Mouse (Mus musculus) stomach, postnatal 0 days (tissue): ENCODE data around the gene Oscar. TPM values are rescaled to one million over a fixed set of nuclear protein-coding genes. Genes with fewer than 3 reads are reported as not detected.
A peak's percentile ranks its signal among the peaks of the same experiment; 100 is the strongest.
"Not testable (repeated sequence)": the region's sequence is repeated elsewhere in the genome, so short reads cannot be mapped to it uniquely, and the experiment has no call there.

Experiments used
- ATAC-seq: fragments of 200-750 bp; cut with Nextera tagmentation; 2 replicates; pipeline ENCODE4 v1.8.0; 2017; ENCODE audit not compliant: low FRiP score, low TSS enrichment
- DNase-seq: peaks from one replicate; pipeline ENCODE4 v3.0.0-alpha.2; 2016; ENCODE audit warnings: low spot score
- H3K27ac ChIP-seq: fragments of 300-500 bp; sonication (generic); replicated peaks from 2 replicates; pipeline ENCODE4 v1.5.1; 2014; ENCODE audit warnings: mild to moderate bottlenecking, control low read depth
- H3K27me3 ChIP-seq: fragments of 300-500 bp; sonication (generic); 2 replicates; pipeline ENCODE4 v1.6.1; 2014; ENCODE audit warnings: low read length; ENCODE audit not compliant: control insufficient read depth, insufficient read depth
- H3K36me3 ChIP-seq: fragments of 300-500 bp; sonication (generic); 2 replicates; pipeline ENCODE4 v1.6.1; 2014; ENCODE audit warnings: low read length, mixed read lengths; ENCODE audit not compliant: control insufficient read depth, insufficient read depth
- H3K4me1 ChIP-seq: fragments of 300-500 bp; sonication (generic); replicated peaks from 2 replicates; pipeline ENCODE4 v1.6.1; 2014; ENCODE audit warnings: antibody characterized with exemption; ENCODE audit not compliant: control insufficient read depth, insufficient read depth
- H3K4me2 ChIP-seq: fragments of 300-500 bp; sonication (generic); replicated peaks from 2 replicates; pipeline ENCODE4 v1.6.1; 2014; ENCODE audit warnings: low read depth, mild to moderate bottlenecking, control low read depth, moderate library complexity
- H3K4me3 ChIP-seq: fragments of 300-500 bp; sonication (generic); 2 replicates; pipeline ENCODE4 v1.5.1; 2014; ENCODE audit warnings: low read depth, low read length, control low read depth
- H3K9ac ChIP-seq: fragments of 300-500 bp; sonication (generic); 2 replicates; pipeline ENCODE4 v1.6.1; 2014; ENCODE audit warnings: mild to moderate bottlenecking, low read length, control low read depth, mixed read lengths
- H3K9me3 ChIP-seq: fragments of 300-500 bp; sonication (generic); 2 replicates; pipeline ENCODE4 v1.6.1; 2016; ENCODE audit warnings: low read length; ENCODE audit not compliant: control insufficient read depth
- CTCF ChIP-seq: IDR thresholded peaks from 2 replicates; pipeline ENCODE4 v1.5.1; 2016; ENCODE audit warnings: antibody characterized with exemption, low read depth, mild to moderate bottlenecking, moderate library complexity
- EP300 ChIP-seq: optimal IDR thresholded peaks from 2 replicates; pipeline ENCODE3; 2016; ENCODE audit warnings: antibody characterized with exemption
- WGBS: fragments of 180-500 bp; shearing (Covaris S2); extraction: QIAGEN DNeasy Blood & Tissue Kit; methylation state at CpG from one replicate; pipeline ENCODE4 v1.1.7; 2014; 5-methylcytosine and 5-hydroxymethylcytosine counted together
- polyA plus RNA-seq: library from polyadenylated mRNA; unstranded; fragments of >200 nt; fragmentation: Nextera tagmentation; extraction: Ambion mirVana; gene quantifications from 2 replicates; pipeline ENCODE4 v1.2.1, GENCODE M21; 2015

Gene Oscar
- polyA plus RNA-seq, 1 experiment from 2014 or later = 0.06 TPM

DNA sequence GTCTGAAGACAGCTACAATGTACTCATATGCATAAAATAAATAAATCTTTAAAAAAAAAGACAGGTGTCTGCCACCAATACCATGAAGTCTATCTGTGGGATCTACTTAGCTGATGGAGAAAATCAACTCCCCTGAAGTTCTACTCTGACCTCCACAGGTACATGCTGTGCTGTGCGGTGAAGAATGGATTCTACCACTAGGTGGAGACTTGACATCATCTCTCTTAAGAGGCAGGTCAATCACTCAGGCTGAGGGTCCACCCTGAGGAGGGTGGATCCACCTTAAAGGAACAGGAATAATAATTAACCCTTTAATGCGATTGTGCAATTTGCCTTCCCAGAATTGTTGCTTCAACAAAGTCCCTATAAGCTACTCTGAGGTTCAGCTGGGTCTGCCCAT, 9.2 kb downstream of the Oscar start:
- H3K9me3 ChIP-seq = no peaks in the 10 kb centered on the region
- no peak overlapping the region for H3K27ac ChIP-seq
- no peaks in the 10 kb centered on the region for H3K4me1 ChIP-seq
- DNase-seq (no peak), ATAC-seq (peak; percentile 76)
- 12% methylated on average over 2 of the region's 2 CpGs for WGBS
- H3K27me3 ChIP-seq = no peaks in the 10 kb centered on the region
- no peaks in the 10 kb centered on the region for H3K36me3 ChIP-seq
- no peak overlapping the region for H3K4me2 ChIP-seq
- TF ChIP-seq CTCF = peak; percentile 68
- TF ChIP-seq EP300 = no peak
- H3K9ac ChIP-seq = no peak overlapping the region
- H3K4me3 ChIP-seq = no peak overlapping the region

DNA sequence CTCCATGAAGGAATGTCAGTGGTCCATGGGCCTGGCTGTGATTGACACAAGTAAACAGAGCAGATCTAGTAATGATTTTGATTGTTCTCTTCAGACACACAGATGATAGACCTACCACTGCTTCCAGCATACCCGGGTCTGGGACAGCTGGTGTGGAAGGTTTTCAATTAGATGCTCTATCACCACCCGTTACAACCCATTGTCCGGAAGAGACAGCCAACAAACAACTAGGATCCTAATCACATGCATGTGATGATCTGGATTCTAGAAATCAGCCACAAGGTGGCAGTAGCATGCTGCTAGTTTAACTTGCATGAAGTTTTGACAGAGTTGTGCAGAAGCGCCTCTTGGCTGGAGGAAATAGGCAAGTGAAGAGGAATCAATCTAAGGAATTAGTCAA, 14.8 kb downstream of the Oscar start:
- peak; percentile 58 for DNase-seq
- TF ChIP-seq EP300 (no peak), CTCF (peak; percentile 92)
- Histone ChIP-seq H3K27ac (no peak overlapping the region), H3K9me3 (no peaks in the 10 kb centered on the region), H3K36me3 (no peaks in the 10 kb centered on the region), H3K4me1 (no peaks in the 10 kb centered on the region), H3K4me2 (no peak overlapping the region), H3K9ac (no peak overlapping the region), H3K27me3 (no peaks in the 10 kb centered on the region), H3K4me3 (no peak overlapping the region)
- ATAC-seq = peak; percentile 42; the same call in 1 of the 2 replicates
- WGBS = 9% methylated on average over 4 of the region's 4 CpGs

DNA sequence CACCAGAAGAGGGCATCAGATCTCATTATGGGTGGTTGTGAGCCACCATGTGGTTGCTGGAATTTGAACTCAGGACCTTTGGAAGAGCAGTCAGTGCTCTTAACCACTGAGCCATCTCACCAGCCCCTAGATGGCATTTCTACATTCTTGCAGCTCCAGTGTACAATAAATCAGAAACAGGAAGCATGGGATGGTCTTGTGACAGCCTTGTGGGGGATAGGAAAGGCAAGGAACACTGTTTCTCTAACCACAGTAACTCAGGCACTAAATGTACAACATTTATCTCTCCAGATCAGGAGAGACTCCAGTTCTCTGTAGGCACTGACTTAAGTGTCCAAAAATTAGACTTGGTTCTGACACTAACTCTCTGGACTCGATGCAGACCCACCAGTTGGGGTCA, 18.2 kb downstream of the Oscar start:
- not testable (repeated sequence) for ATAC-seq, H3K4me3 ChIP-seq, H3K9me3 ChIP-seq, H3K4me2 ChIP-seq, H3K27me3 ChIP-seq, H3K4me1 ChIP-seq, H3K36me3 ChIP-seq, DNase-seq, H3K9ac ChIP-seq, H3K27ac ChIP-seq
- 67% methylated on average over 1 of the region's 1 CpGs for WGBS

DNA sequence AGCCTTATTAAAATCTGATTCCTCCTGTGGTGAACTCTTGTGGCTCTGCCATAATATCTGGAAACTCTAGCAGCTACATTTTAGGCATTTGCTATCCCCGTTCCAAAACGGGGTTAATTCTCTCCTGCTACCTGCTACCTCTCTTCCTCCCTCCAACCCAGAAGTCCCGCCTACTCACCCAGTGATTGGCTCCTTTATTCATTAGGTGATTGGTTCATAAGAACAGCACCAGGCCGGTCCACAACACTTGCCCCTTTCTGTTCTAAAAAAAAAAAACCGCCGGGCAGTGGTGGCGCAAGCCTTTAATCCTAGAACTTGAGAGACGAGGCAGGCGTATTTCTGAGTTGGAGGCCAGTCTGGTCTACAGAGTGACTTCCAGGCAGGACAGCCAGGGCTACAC, 20.8 kb downstream of the Oscar start:
- ATAC-seq (peak; percentile 76), DNase-seq (peak; percentile 54)
- H3K4me2 ChIP-seq = peak overlapping the region; percentile 31; the same call in 1 of the 2 replicates
- 7% methylated on average over 9 of the region's 9 CpGs for WGBS
- H3K27ac ChIP-seq = no peak overlapping the region
- H3K36me3 ChIP-seq = no peaks in the 10 kb centered on the region
- H3K4me3 ChIP-seq = no peak overlapping the region; the same call in 1 of the 2 replicates
- H3K9me3 ChIP-seq = no peaks in the 10 kb centered on the region
- H3K27me3 ChIP-seq = no peaks in the 10 kb centered on the region
- no peak overlapping the region for H3K9ac ChIP-seq
- no peak for TF ChIP-seq CTCF
- no peak for TF ChIP-seq EP300
- H3K4me1 ChIP-seq = no peaks in the 10 kb centered on the region

DNA sequence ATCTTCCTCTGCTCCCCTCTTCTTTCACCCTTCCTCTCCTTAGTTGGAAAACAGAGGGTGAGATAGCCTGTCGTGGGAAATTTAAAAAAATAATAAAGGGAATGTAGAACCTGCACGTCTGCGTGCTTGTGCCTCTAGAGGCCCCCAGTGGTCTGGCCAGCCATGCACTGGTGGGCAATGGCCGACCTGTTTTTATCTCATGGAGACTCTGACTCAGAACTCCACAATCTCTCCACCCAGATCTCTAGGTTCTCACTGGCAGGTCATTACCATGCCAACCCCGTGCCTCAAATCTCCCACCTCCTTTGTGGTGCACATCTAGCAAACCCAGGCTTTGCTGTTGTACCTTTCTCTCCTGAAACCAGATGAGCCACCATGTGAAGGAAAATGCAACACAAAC, 21.3 kb downstream of the Oscar start:
- no peaks in the 10 kb centered on the region for H3K36me3 ChIP-seq
- no peak overlapping the region for H3K4me3 ChIP-seq
- no peak overlapping the region for H3K9ac ChIP-seq
- no peaks in the 10 kb centered on the region for H3K4me1 ChIP-seq
- TF ChIP-seq EP300 (no peak), CTCF (peak; percentile 5; the same call in 1 of the 2 replicates)
- 13% methylated on average over 5 of the region's 5 CpGs for WGBS
- ATAC-seq (peak; percentile 64; the same call in 1 of the 2 replicates), DNase-seq (no peak)
- H3K4me2 ChIP-seq = peak overlapping the region; percentile 31; the same call in 1 of the 2 replicates
- no peaks in the 10 kb centered on the region for H3K27me3 ChIP-seq
- no peaks in the 10 kb centered on the region for H3K9me3 ChIP-seq
- H3K27ac ChIP-seq = no peak overlapping the region

DNA sequence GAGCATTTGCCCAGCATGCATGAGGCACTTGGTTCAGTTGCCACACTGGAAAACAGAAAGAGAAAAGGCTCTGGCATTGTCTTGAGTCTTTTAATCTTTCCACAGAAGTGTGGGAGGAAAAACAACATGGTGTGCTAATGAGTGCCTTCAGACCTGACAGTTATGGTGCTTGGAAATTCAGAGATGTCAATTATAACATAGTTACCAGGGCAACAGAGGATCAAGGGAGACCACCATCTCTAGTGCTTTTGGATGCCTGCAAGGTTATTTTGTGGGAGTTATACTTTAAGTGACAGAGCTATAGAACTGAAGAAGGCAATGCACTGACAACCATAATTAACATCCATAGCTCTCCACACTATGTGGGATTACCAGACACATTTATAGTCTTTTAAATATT, 22.1 kb downstream of the Oscar start:
- H3K4me2 ChIP-seq = no peak overlapping the region
- no peaks in the 10 kb centered on the region for H3K9me3 ChIP-seq
- no peaks in the 10 kb centered on the region for H3K4me1 ChIP-seq
- H3K36me3 ChIP-seq = no peaks in the 10 kb centered on the region
- TF ChIP-seq EP300 (no peak), CTCF (no peak)
- no peaks in the 10 kb centered on the region for H3K27me3 ChIP-seq
- no peak overlapping the region for H3K4me3 ChIP-seq
- no peak overlapping the region for H3K9ac ChIP-seq
- ATAC-seq = no peak
- no peak overlapping the region for H3K27ac ChIP-seq
- DNase-seq = no peak
